Mouse (Mus musculus): ENCODE data around the gene Xkr7.

Xkr7 gene

DNA sequence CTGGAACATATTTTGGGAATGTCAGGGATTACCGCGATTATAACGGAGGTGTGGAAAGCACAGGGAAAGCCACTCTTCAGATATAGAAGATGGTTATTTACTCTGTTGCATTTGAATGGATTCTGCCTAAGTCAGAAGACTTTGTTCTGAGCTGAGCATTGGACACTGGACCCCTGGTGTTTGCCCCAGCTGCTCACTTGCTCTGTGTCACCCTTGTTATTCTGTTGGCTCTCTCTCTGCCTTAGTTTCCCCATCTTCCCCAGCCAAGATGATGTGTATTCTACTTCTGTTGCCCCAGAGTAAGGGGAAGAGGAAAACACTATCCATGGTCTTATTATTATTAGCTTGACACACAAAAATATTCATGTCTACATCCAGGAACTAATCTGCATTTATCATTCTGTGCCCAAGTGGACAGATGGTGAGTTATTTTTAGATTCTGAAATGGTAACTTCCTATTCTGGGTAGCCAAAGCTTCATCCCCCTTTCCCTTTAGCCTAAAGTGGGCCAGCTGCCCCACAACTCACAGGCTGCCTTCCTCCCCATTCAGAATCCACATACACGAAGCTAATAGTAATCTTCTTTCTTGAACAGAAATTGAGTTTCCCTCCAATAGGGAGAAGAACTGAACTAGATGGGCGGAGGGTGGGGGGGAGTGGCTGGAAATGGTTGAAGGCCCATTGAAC, 2.0 kb downstream of the Xkr7 start:
- DNase-seq, result peak; percentile 56

DNA sequence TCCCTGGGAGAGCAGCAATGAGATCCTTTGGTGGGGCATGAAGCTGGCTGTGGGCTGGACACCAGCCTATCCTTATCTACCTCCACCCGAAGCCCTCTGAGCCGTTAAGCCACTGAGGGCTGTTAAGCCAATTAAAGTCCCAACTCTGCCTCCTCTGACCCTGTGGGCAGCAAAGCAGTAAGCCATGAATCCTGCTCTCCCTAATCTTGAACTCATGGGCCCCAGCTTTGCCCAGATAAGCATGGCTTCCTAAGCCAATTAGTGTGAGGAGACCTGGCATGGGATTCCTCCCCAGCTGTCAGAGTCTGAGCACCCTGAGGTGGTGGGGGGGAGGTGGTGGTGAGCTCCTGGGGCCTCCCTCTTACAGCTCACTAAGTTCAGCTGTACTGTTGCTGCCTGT, 5.0 kb downstream of the Xkr7 start:
- DNase-seq, result no peak

DNA sequence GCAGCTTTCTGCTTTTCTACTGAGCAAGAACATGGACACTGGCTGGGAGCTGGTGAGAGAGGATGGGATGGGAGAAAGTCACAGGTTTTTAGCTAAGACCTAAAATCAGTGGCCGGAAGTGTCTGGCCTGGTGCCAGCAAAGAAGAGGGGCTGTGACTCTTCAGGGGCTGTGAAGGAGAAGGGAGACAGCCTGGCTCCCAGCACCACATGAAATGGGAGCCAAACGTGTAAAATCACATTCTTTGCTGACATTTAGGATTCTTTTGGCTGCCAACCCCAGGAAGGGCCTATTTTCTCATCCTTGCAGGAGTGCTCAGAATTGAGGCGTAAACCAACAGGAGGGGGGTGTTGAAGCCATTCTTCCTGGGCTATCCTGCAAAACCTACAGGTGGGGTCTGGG, 12.2 kb downstream of the Xkr7 start:
- no peak for DNase-seq

DNA sequence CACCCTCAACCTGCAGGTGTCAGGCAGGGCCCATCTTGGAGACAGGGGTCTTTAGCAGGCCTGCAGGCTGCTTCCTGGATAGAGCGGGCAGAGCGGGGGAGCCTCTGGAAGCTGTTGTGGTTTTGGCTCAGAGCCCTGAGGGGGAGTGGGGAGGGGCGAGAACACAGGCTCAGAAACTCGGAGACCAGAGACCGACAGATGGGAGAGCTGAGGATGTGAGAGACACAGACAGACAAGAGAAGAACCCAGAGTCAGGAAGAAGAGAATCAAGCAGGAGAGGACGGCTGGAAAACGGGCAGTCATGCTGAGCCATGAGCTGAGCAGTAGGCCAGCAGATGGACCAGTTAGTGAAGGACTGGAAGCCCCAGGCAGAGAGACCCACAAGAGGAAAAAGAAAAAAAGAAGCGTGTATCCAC, 14.2 kb downstream of the Xkr7 start:
- DNase-seq, result no peak

DNA sequence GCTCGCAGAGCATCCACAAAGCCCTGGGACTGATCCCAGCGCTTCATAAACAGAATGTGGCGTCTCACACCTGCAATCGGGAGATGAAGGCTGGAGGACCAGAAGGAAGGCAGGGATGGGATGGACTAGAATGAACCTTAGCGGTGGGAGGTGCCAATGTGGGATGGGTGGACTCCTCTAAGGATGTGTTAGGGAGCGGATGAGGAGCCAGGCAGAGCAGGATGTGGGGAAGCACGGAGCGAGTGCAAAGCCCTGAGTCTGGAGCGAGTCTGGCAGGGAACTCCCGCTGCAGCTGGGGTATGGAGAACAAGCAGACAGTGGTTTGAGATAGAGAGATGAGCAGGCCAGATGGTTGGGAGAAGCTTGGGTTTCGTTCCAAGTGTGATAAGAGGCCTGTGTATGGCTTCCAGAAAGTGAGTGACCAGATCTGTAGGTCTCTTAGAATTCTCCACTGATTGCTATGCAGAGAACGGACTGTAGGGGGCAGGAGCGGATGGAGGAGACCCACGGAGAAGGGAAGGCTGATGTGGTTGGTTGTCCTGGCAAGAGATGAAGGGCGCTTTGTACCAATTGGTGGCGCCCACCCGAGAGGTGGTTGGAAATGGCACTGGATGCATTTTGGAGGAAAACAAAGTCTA, 16.3 kb downstream of the Xkr7 start:
- peak; percentile 74 for DNase-seq

DNA sequence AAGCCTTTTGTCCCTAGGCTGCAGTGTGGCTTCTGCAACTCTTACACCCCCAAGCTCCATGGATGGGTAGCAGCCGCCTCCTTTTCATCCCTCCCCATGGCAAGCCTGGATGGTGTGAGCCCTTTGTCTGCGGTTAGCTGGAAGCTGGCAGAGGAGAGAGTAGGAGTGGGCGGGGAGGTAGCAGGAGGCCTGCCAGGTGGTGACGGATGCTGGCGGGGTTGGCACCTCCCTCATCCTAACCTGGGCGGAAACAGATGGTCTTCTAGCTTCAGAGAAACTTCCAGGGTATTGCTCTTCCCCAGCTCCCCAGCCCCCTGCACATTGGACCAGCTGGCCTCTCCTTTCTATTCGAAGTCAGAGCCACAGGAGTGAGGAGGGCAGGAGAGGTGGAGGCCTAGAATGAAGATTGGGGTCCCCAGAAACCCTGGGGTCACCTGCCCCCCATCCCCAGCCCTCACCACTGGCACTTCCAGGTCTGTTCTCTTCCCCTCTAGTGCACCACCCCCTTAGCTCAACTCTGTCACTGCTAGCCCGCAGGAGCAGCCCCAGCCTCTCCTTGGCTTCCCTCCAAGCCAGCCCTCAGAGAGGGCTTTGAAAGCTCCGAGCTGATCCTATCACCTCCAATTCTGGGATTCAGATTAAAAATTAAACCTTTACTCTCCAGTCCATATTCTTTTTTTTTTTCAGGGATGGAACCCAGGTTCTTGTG, 17.8 kb downstream of the Xkr7 start:
- peak; percentile 95 for DNase-seq

DNA sequence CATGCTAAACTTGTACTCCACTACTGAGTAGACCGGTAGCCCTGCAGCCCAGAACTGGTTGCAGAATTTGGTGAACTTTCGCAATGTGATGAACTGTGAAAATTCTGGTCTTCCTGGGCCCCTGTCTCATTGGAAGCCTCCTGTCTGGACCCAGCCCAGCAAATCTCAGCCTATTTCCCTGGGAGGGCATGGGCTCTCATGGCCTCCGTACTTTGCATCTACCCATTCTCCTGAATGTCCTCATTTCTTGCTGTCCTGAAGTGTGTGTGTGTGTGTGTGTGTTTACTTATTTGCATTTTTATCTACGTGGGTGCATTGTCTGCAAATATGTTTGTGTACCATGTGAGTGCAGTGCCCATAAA, 18.3 kb downstream of the Xkr7 start:
- DNase-seq, result peak; percentile 28

DNA sequence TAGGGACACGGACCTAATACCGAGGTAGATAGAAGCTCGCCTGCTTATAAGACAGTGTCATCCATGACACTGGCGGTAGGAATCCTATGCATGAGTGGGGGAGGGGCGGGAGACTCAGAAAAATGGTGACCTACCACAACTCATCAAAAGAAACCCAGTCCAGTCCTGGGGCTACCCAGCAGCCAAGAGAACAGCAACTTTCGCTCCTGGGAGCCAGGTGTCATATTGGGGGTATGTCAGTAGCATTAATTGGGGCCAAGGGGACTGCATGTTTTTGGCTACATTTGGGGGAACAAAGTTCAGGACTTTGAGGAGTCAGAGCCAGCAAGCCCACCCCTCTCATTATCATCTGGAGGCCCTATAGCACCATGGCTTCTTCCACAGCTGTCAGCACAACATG, 19.4 kb downstream of the Xkr7 start:
- peak; percentile 34 for DNase-seq

DNA sequence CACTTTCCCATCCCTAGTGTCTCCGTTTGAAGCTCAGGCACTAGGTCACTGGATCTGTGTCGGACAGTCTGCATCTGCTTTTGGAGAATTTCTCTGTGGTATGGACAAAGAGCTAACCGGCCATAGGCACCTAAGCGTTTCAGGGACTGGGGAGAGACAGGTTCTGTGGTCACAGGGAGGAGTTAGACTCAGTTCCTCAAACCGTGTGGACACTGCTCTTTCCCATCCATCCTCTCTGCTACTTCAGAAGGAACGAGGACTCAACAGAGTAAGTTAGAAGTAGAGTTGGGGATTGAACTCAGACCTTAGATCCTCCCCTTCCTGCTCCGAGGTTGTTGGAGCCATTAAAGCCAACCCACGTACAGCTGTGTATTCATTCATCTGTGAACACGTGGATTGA, 19.9 kb downstream of the Xkr7 start:
- peak; percentile 4 for DNase-seq

DNA sequence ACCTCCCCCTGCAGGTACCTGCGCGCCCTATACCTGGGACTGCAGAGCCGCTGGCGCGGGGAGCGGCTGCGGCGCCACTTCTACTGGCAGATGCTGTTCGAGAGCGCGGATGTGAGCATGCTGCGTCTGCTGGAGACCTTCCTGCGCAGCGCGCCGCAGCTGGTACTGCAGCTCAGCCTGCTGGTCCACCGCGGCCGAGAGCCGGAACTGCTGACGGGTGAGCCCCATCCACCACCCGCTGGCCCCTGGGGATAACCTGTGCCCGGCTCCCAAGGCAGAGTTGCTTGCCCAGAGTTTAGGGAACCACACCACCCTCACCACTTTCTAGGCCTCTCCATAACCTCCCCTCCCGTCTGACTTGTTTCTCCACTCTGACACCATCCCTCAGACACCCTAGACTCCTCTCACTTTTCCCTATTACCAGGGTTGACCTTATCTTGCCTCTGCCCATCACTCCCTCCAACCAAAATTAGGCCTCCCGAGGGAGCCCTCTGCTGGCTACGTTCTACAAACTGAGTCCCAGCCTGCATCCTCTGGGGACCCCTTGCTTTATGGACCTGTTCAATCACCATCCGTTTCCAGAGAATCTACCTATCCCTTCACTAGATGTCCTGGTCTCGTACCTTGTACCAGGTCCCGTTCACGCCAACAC, 21.2 kb downstream of the Xkr7 start:
- peak; percentile 48 for DNase-seq

DNA sequence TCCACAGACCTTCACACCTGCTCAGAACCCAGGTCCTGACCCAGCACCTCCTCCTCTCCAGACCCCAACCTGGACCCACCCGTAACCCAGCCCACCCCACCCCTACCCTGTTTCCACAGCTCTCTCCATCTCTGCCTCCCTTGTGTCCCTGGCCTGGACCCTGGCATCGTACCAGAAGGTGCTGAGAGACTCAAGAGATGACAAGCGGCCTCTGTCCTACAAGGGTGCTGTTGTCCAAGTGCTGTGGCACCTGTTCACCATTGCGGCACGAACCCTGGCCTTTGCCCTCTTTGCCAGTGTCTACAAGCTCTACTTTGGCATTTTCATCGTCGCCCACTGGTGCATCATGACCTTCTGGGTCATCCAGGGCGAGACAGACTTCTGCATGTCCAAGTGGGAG, 22.2 kb downstream of the Xkr7 start:
- no peak for DNase-seq

DNA sequence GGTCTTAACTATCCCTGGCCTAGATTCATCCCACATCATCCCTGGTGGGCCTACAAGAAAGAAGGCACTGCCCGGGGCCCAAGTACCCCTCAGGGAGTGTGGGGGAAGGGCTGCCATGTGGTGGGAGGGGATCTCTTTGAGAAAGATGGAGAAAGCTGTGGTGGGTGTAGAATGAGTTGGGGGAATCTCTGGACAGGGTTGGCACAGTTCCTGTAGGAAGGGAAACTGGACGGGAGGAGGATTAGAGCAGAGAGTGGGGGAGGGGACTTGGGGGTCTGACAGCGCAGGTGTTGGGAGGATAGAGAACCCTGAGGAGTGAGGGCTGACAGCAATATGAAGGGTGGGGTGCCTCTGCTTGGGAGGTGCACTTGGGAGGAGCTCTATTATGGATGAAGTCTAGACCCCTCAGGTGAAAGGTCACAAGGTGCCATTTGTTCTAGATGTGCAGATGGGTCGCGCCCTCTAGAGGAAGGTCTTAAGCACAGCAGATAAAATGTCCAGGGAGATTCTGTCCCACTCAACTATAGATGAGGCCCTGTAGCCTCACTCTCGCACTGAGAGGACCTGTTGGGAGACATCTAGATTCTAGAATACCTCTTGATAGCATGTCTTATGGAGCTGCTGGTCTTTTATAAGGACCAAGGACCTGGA, 23.7 kb downstream of the Xkr7 start:
- DNase-seq, result no peak

DNA sequence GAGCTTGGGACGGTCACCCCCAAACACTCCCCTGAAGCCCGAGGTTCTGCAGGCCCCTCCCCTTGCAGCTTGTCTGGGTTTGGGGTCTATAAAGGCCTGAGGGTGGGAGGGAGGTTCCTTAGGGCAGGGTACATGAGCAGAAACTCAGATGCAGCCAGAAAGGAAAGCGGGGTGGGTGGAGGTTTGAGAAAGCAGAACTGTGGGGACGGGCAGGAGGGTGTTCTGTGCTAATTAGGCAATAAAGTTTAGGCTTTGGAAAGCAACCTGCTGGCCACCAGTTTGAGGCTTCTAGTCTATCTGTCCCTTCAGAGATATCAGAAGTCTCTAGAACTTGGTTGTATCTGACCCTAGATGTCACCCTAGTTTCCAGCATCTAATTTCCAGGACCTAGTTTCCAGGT, 26.7 kb downstream of the Xkr7 start:
- no peak for DNase-seq

DNA sequence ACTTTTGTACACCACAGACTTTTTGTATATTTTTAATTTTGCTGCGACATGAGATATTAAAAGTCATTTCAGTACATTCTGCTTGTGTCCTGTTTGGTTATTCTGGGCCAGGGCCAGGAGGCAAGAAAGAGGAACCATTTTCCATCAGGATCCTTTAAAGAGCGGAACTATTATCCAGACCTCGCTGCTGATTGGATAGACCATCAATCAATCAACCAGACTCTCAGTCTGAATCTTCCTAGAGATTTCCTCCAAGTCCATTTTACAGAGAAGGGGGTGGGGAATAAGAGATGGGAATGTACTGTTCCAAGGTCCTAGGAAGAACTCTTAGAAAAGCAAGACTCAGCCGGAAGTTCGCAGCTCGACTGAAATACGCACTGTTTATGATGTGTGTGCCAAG, 28.6 kb downstream of the Xkr7 start:
- DNase-seq, result no peak

DNA sequence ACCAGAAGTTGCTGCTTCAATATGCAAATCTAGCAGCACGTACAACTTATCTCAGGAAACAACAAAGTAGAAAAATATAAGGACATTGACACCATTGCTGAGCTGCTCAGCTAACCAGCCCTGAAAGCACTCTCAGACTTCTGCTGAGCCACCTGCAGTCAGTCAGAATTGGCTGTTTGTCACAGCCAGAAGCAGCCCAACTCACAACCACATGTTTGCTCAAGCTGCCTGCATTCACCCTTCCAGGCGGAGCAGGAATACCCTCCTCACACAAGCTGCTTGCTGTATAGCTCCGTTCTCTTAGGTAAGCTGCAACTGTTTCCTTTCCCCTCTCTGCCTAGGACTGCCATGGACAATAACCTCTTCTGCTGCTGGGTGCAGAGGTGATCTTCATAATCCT, 31.7 kb downstream of the Xkr7 start:
- no peak for DNase-seq

DNA sequence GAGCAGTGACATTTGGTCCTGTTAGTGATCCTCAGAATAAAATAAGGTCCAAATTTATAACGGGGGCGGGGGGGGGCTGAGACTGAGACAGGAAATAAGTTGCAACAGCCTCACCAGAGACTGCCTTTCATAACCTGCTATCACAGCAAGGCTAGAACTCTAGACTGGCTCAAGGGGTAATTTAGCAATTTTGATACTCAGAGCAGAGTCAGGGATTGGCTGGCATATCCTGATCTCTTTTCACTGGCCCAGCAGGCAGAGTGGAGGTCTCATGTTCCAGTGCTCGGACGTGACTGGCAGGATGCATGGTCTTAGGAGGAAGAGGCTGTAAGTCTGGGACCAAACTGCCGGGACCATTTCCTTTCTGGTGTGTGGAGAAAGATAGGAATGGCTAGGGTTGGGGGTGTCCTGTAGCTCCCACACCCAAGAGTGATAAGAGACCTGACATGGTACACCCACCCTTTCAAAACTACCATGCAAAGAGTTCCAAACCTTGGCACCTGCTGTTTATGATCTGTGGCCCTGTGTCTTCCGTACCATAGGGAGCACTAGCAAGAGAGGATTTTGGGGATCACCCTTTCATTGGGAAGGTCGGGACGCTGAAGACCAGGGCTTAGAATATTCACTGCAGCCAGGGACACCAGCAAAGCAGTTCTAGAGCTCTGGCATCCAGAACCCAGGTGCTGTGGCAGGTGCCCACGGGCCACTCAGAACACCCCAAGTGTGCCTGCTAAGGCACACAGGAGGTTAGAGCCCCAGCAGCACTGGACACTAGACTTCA, 32.7 kb downstream of the Xkr7 start:
- DNase-seq, result no peak

DNA sequence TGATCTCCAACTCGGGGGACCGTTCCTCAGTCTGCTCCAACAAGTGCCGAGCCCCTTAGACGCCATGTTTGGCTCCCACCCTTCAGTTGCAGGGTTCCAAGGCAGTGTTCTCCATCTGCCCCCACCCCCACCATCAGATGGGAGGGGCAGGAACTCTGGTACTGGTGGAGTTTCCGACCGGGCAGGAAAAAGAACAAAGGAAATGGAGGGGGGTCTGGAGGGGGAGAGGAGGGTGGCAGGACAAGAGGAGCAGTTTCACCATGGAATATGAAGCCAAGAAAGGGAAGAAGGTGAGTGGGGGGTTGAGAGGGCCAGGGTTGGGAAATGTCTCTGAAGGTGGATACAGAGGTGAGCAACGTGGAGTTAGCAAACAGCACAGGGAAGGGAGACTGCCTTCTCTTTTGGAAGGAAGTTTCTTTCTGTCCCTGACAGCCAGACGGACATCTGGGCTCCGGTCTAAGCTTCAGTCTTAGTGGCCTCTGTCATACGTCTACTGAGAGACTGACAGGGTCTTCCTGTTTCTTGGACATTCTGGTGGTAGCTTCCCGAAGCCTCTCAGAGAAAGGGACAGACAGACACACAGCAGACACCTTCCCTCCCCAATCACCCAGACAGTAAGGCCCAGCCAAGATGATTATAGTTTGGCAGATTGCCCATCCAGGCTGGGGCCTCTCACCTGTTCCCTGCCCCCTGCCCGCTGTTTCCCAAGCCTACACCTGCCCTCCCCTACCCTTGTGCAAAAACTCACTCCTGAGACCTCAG, 34.3 kb downstream of the Xkr7 start, which contains the start of gene Ccm2l:
TSS of gene Ccm2l (plus strand) at position 209 of the 762 bp plus-strand sequence.
- no peak for DNase-seq

DNA sequence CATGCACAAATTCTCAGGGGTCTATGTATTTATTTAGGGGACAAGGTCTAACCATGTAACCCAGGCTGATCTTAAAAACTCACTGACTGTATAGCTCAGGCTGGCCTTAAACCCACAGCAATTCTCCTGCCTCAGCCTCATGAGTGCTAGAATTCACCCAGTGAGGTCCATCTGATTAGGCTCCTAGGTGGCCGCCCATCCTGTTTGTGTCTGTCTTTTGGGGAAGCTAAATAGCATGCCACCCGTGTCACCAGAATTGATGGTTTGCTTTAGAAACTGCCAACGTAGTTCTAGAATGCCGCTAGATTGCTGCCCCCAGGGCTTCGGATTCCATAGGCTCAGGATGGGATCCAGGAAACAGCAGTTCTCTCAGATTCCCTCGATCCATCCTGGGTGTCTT, 35.3 kb downstream of the Xkr7 start:
- no peak for DNase-seq

DNA sequence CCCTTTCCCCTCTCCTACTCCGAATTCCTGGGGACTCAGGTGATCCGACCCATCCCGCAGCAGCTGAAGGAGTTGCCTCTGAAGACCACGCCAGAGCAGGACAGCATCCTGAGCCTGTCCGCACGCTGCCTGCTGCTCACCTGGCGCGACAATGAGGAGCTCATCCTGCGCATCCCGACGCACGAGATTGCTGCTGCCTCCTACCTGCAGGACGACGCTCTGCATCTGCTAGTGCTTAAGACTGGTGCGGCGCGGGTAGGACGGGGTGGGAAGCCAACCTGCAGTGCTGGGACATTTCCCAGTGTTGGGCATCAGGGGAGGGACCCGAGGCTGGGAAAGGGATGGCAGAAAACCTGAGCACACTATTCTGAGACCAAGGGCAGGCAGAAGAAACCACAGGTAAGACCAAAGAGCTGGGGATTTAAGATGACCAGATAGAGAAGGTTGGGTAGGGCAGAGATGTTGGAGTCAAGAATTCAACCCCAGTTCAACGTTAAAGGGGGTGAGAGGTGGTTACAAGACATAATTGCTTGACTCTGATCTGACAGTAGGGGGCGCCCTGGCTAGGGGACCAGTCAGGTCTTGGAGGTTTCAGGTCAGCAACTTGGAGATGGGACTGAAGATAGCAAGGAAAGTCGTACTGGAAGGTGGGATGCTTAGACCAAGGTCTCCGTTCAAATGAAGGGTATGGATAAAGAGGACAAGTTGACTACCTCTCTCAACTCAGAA, 39.3 kb downstream of the Xkr7 start:
- DNase-seq, result peak; percentile 45

DNA sequence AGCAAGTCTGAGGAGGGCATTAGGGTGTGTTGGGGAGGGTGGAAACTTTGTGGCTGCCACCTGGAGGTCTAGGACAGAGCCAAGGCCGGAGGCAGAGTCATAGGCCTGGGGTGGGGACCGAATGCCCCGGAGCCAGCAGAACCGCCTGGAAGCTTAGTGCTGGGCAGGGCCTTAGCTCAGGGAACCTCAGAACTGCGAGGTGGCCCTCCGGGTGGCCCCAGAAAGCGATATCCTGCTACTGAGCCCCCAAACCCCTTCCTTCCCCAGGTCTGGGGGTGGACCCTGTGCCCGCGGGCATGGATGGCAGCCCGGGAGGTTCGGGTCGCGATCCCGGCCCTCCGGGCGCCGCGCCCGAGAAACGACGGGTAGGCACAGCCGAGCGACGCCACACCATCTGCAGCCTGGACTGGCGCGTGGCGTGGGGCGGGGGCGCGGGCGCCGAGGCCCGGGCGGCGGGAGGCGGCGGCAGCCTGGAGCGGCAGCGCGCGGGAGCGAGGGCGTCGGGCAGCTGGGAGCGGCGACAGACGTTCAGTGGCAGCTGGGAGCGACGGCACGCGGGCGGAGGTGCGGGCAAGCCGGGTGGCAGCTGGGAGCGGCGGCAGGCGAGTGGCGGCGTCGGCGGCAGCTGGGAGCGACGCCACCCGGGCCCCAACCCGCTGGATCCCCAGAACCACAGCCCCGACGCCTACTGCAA, 40.0 kb downstream of the Xkr7 start:
- DNase-seq, result peak; percentile 30

Measured in cerebellum, adult 11 months (tissue).